Mouse (Mus musculus) olfactory bulb, adult 2 months (tissue): Measurements from ENCODE around the gene Mgat1.

ENCODE experiments used
- CTCF ChIP-seq: fragments of 200-500 bp; IDR thresholded peaks from 2 replicates; pipeline ENCODE4 v1.5.1; 2012; ENCODE audit warnings: low read depth, mild to moderate bottlenecking, low read length, moderate library complexity; ENCODE audit not compliant: insufficient read depth
- POLR2A ChIP-seq: fragments of 200-500 bp; IDR thresholded peaks from 2 replicates; pipeline ENCODE4 v1.6.1; 2012; ENCODE audit warnings: mild to moderate bottlenecking, low read depth, low read length, moderate library complexity; ENCODE audit not compliant: insufficient read depth

DNA sequence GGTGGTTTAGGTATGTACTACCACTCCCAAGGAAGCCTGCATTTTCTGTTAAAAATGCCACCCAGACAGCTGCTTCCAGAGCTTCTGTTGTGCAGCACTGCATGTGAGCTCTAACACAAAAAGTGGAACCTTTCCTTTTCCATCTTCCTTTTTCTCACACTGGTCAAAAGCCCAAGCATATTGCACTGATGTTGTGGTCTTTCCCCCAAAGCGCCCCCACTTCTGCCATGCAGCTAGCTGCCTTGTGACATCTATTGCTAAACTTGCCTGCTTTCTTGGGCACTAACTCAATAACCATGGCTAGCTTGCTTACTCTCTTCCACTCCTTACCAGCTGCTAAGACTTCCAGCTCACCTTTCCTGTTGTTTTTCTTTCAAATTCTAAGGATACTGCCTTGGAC, 19.5 kb upstream of the Mgat1 start:
- no peak for TF ChIP-seq POLR2A
- TF ChIP-seq CTCF: no peak
